Mouse (Mus musculus) small intestine, adult 2 months (tissue): Measurements from ENCODE around the gene Pkp4.

Source experiments
- CTCF ChIP-seq: fragments of 200-500 bp; IDR thresholded peaks from 2 replicates; pipeline ENCODE4 v1.5.1; 2012; ENCODE audit warnings: low read depth, mild to moderate bottlenecking, control low read depth, inconsistent platforms, low read length, moderate library complexity, mixed read lengths; ENCODE audit not compliant: insufficient replicate concordance, insufficient read length; ENCODE audit errors: extremely low read depth
- POLR2A ChIP-seq: fragments of 200-500 bp; IDR thresholded peaks from 2 replicates; pipeline ENCODE4 v1.6.1; 2012; ENCODE audit warnings: low read depth, mild to moderate bottlenecking, control low read depth, inconsistent platforms, low read length, moderate library complexity

GRCm38 (mm10) chr2:59248806-59249205 is 88.2 kb downstream of the Pkp4 start:
- no peak for TF ChIP-seq CTCF
- no peak for TF ChIP-seq POLR2A
